Mouse (Mus musculus) myocyte (in vitro differentiated cells): ENCODE measurements around the gene Tmem88b.

ENCODE experiments used
- MYOG ChIP-seq, 3 experiments: IDR thresholded peaks; one replicate each; pipeline ENCODE4 v1.6.1; 2011; ENCODE audit warnings: control low read depth in 2 of 3, low read depth in 2 of 3, mild to moderate bottlenecking in 2 of 3; ENCODE audit not compliant: insufficient read length in 2 of 3, control insufficient read depth in 1 of 3, insufficient read depth in 1 of 3
- POLR2A ChIP-seq: IDR thresholded peaks from one replicate; pipeline ENCODE4 v1.6.1; 2011; ENCODE audit warnings: low read depth, mild to moderate bottlenecking, control low read depth, moderate library complexity; ENCODE audit not compliant: insufficient read length
- TCF12 ChIP-seq: IDR thresholded peaks from one replicate; pipeline ENCODE4 v1.6.1; 2011; ENCODE audit warnings: mild to moderate bottlenecking, control low read depth; ENCODE audit not compliant: poor library complexity, insufficient read depth, severe bottlenecking
- USF1 ChIP-seq: IDR thresholded peaks from one replicate; pipeline ENCODE4 v1.6.1; 2011; ENCODE audit warnings: low read depth, mild to moderate bottlenecking, control low read depth, moderate library complexity

DNA sequence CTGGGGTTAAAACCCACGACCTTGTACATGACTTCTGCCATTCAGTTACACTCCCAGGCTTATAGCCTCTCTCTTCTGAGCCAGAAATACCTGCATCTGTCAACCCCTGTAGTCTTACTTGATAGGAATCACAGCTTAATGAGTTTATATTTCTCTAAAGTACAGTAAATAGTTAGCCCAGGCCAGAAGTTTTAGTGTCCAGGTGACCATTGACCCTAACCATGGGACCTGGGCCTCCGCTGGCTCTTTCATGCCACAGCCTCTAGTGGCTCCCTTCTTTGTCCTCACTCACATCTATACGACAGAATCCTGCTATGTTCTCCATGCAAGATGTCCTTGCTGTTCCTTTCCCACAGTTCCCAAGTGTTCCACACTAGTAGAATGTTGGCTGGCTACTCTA is 22.2 kb upstream of the Tmem88b start:
- no peak for TF ChIP-seq POLR2A
- no peak for TF ChIP-seq MYOG (IDR thresholded peaks at IDR 0.05; ENCODE audit: control insufficient read depth in 1 of 3, insufficient read depth in 1 of 3, insufficient read length in 2 of 3, low read depth in 2 of 3)
- no peak for TF ChIP-seq USF1
- no peak for TF ChIP-seq TCF12
